Mouse (Mus musculus) CH12.LX (cell line): ENCODE data around the gene Car10.

Source experiments
- CTCF ChIP-seq, 2 experiments: IDR thresholded peaks in 1 of 2; conservative IDR thresholded peaks in 1 of 2; 2 replicates each; pipeline ENCODE4 v1.5.1; 2011 to 2012; ENCODE audit warnings: low read depth in 2 of 2, low read length in 2 of 2, improper control_type of control experiment in 1 of 2, inconsistent platforms in 1 of 2, mild to moderate bottlenecking in 1 of 2, moderate library complexity in 1 of 2
- E2F4 ChIP-seq: IDR thresholded peaks from 2 replicates; pipeline ENCODE4 v1.6.1; 2011; ENCODE audit warnings: low read depth, low read length, improper control_type of control experiment; ENCODE audit not compliant: insufficient replicate concordance
- MAX ChIP-seq: IDR thresholded peaks from 2 replicates; pipeline ENCODE4 v1.6.1; 2011; ENCODE audit warnings: low read length, improper control_type of control experiment
- MAZ ChIP-seq: IDR thresholded peaks from 2 replicates; pipeline ENCODE4 v1.6.1; 2012; ENCODE audit warnings: low read depth, mild to moderate bottlenecking, inconsistent platforms, low read length, improper control_type of control experiment, moderate library complexity
- MXI1 ChIP-seq: IDR thresholded peaks from 2 replicates; pipeline ENCODE4 v1.6.1; 2011; ENCODE audit warnings: mild to moderate bottlenecking, low read depth, low read length, improper control_type of control experiment
- ZNF384 ChIP-seq: IDR thresholded peaks from 2 replicates; pipeline ENCODE4 v1.6.1; 2012; ENCODE audit warnings: low read depth, low read length, improper control_type of control experiment, inconsistent platforms

- TF ChIP-seq MAX: no peak
- TF ChIP-seq E2F4: no peak
- no peak for TF ChIP-seq CTCF (conservative IDR thresholded peaks at IDR 0.05 in 1 of 2, IDR thresholded peaks at IDR 0.05 in 1 of 2; ENCODE audit: low read depth in 2 of 2, low read length in 2 of 2)
- TF ChIP-seq MXI1: no peak
- TF ChIP-seq MAZ: no peak
- TF ChIP-seq ZNF384: no peak
Measured at GRCm38 (mm10) chr11:93095588-93095987, 2.2 kb upstream of the Car10 start.
